Mouse (Mus musculus): ENCODE measurements around the gene Tmem259.

GRCm38 (mm10) chr10:80017361-80017760 is 33.2 kb upstream of the Tmem259 start:
- TF ChIP-seq CTCF (conservative IDR thresholded peaks at IDR 0.05; ENCODE audit: low read length) (no peak), POU5F1 (IDR thresholded peaks at IDR 0.05; ENCODE audit: borderline replicate concordance, low read length) (no peak)
